28 mouse cellular contexts compared by ENCODE assay signal in genomic region chr16:95206445-95206844, GRCm38 (mm10). TPM values are rescaled to one million over a fixed set of nuclear protein-coding genes. Genes with fewer than 3 reads are reported as not detected.
"Had no signal": no experiment of that assay in that cellular context is flagged by ENCODE, and none has a peak within 500 bp of the region (broad histone marks: within the 10 kb centered on the region; RNA-seq: fewer than 3 reads in every experiment).

No protein-coding gene starts in this region.

- H3K27ac ChIP-seq: embryonic facial prominence, embryonic 10.5 days; embryonic facial prominence, embryonic 12.5 days; embryonic facial prominence, embryonic 13.5 days; embryonic facial prominence, embryonic 15.5 days; forebrain, embryonic 10.5 days; forebrain, embryonic 12.5 days; forebrain, embryonic 13.5 days; forebrain, embryonic 15.5 days; gastrocnemius, adult 2 months; heart, adult 2 months had no signal

- ATAC-seq: forebrain, embryonic 13.5 days; forebrain, embryonic 14.5 days; forebrain, embryonic 15.5 days; forebrain, embryonic 16.5 days; forebrain, postnatal 0 days had no signal

- H3K9ac ChIP-seq: embryonic facial prominence, embryonic 12.5 days; embryonic facial prominence, embryonic 13.5 days; embryonic facial prominence, embryonic 15.5 days; forebrain, embryonic 12.5 days; forebrain, embryonic 13.5 days; forebrain, embryonic 15.5 days; forebrain, postnatal 0 days had no signal

- DNase-seq: cerebellum, adult 9-10 months; cerebellum, adult 9-11 months; cerebellum, postnatal 10 days; cerebellum, postnatal 14 days; cerebellum, postnatal 25 days; cerebellum, postnatal 36 days; embryo, embryonic 11 days; forebrain, postnatal 0 days; gastrocnemius, adult 2 months; gastrocnemius, postnatal 10 days; gastrocnemius, postnatal 14 days; gastrocnemius, postnatal 25 days; gastrocnemius, postnatal 36 days; heart, adult 18-20 months; heart, adult 2 months had no signal

- H3K27me3 ChIP-seq: embryonic facial prominence, embryonic 12.5 days; embryonic facial prominence, embryonic 13.5 days; embryonic facial prominence, embryonic 15.5 days; forebrain, embryonic 12.5 days; forebrain, embryonic 13.5 days; forebrain, embryonic 15.5 days had no signal

- H3K4me1 ChIP-seq: embryonic facial prominence, embryonic 12.5 days; embryonic facial prominence, embryonic 13.5 days; forebrain, embryonic 10.5 days; forebrain, embryonic 12.5 days; forebrain, embryonic 13.5 days; forebrain, embryonic 15.5 days had no signal

- H3K4me3 ChIP-seq: embryonic facial prominence, embryonic 10.5 days; embryonic facial prominence, embryonic 12.5 days; embryonic facial prominence, embryonic 13.5 days; embryonic facial prominence, embryonic 15.5 days; erythroblast, embryonic 14.5 days; forebrain, embryonic 10.5 days; forebrain, embryonic 12.5 days; forebrain, embryonic 13.5 days; forebrain, embryonic 15.5 days; gastrocnemius, adult 2 months; heart, adult 2 months had no signal

- H3K9me3 ChIP-seq: embryonic facial prominence, embryonic 10.5 days; embryonic facial prominence, embryonic 12.5 days; embryonic facial prominence, embryonic 13.5 days; embryonic facial prominence, embryonic 15.5 days; forebrain, embryonic 10.5 days; forebrain, embryonic 12.5 days; forebrain, embryonic 13.5 days; forebrain, embryonic 15.5 days had no signal

- H3K36me3 ChIP-seq: embryonic facial prominence, embryonic 10.5 days; embryonic facial prominence, embryonic 12.5 days; embryonic facial prominence, embryonic 13.5 days; embryonic facial prominence, embryonic 15.5 days; forebrain, embryonic 10.5 days; forebrain, embryonic 12.5 days; forebrain, embryonic 15.5 days had no signal

- H3K4me2 ChIP-seq: embryonic facial prominence, embryonic 12.5 days; embryonic facial prominence, embryonic 13.5 days; embryonic facial prominence, embryonic 15.5 days; forebrain, embryonic 12.5 days; forebrain, embryonic 13.5 days; forebrain, embryonic 15.5 days had no signal

RNA-seq across cellular contexts. Expression of gene Kcnj15, which starts 50.9 kb away (rescaled TPM):
- total RNA-seq: common myeloid progenitor, adult 5-6 weeks; granulocyte monocyte progenitor cell, adult 5-6 weeks had no signal
- polyA plus RNA-seq: forebrain, embryonic 16.5 days had no signal
